Mouse (Mus musculus) limb, embryonic 12.5 days (tissue): ENCODE data around the gene Cpne6. TPM values are rescaled to one million over a fixed set of nuclear protein-coding genes. Genes with fewer than 3 reads are reported as not detected.

Experiments used
- polyA plus RNA-seq: library from polyadenylated mRNA; unstranded; fragments of >200 nt; fragmentation: Nextera tagmentation; extraction: Ambion mirVana; gene quantifications from 2 replicates; pipeline ENCODE4 v1.2.1, GENCODE M21; 2016

Cpne6 gene
- polyA plus RNA-seq, 1 experiment from 2014 or later, result 0.35 TPM

Other genes with a start within 250 kb of the Cpne6 start
- gene Dhrs4, start 31.7 kb upstream of the Cpne6 start, polyA plus RNA-seq, result 83.2 and 86.9 TPM in 2 replicates
- 3.7 and 5.1 TPM in 2 replicates for gene Carmil3, start 19.8 kb upstream of the Cpne6 start, polyA plus RNA-seq
- not detected in 2 replicates for gene Nrl, start 14.5 kb downstream of the Cpne6 start, polyA plus RNA-seq
- 33.2 and 35.4 TPM in 2 replicates for gene Pck2, start 29.8 kb downstream of the Cpne6 start, polyA plus RNA-seq
- gene Dcaf11, start 49.6 kb downstream of the Cpne6 start, polyA plus RNA-seq, result 65.5 and 69.7 TPM in 2 replicates
- gene A730061H03Rik, start 50.0 kb downstream of the Cpne6 start, polyA plus RNA-seq, result 1.1 TPM in 1 of 2 replicates, not detected in the other
- 16.0 and 16.1 TPM in 2 replicates for gene Fitm1, start 65.2 kb downstream of the Cpne6 start, polyA plus RNA-seq
- gene Psme1, start 67.7 kb downstream of the Cpne6 start, polyA plus RNA-seq, result 142 and 151 TPM in 2 replicates
- gene Emc9, start 74.9 kb downstream of the Cpne6 start, polyA plus RNA-seq, result 3.7 and 4.0 TPM in 2 replicates
- gene Psme2, start 80.7 kb downstream of the Cpne6 start, polyA plus RNA-seq, result 210 and 260 TPM in 2 replicates
- gene Rnf31, start 81.3 kb downstream of the Cpne6 start, polyA plus RNA-seq, result 19.9 and 22.4 TPM in 2 replicates
- 9.2 and 9.6 TPM in 2 replicates for gene Irf9, start 93.1 kb downstream of the Cpne6 start, polyA plus RNA-seq
- 10.0 and 12.2 TPM in 2 replicates for gene Rec8, start 107.6 kb downstream of the Cpne6 start, polyA plus RNA-seq
- gene Ipo4, start 125.5 kb downstream of the Cpne6 start, polyA plus RNA-seq, result 78.9 and 100 TPM in 2 replicates
- gene Gm49378, start 127.5 kb downstream of the Cpne6 start, polyA plus RNA-seq, result 2.7 and 3.1 TPM in 2 replicates
- 96.1 and 96.7 TPM in 2 replicates for gene Tm9sf1, start 133.4 kb downstream of the Cpne6 start, polyA plus RNA-seq
- 0.70 and 1.0 TPM in 2 replicates for gene Tssk4, start 139.7 kb downstream of the Cpne6 start, polyA plus RNA-seq
- 63.0 and 68.8 TPM in 2 replicates for gene Mdp1, start 150.1 kb downstream of the Cpne6 start, polyA plus RNA-seq
- 67.6 and 74.2 TPM in 2 replicates for gene Gmpr2, start 161.5 kb downstream of the Cpne6 start, polyA plus RNA-seq
- 594 and 653 TPM in 2 replicates for gene Nedd8, start 161.7 kb downstream of the Cpne6 start, polyA plus RNA-seq
- 57.1 and 58.3 TPM in 2 replicates for gene Tinf2, start 171.4 kb downstream of the Cpne6 start, polyA plus RNA-seq
- 2.0 and 2.7 TPM in 2 replicates for gene Tgm1, start 203.5 kb downstream of the Cpne6 start, polyA plus RNA-seq
- gene Rabggta, start 211.8 kb downstream of the Cpne6 start, polyA plus RNA-seq, result 27.3 and 29.0 TPM in 2 replicates
- 72.5 and 82.6 TPM in 2 replicates for gene Dhrs1, start 235.2 kb downstream of the Cpne6 start, polyA plus RNA-seq
- 52.0 and 53.0 TPM in 2 replicates for gene Nop9, start 235.2 kb downstream of the Cpne6 start, polyA plus RNA-seq
- gene Cideb, start 248.0 kb downstream of the Cpne6 start, polyA plus RNA-seq, result 0.60 TPM in 1 of 2 replicates, not detected in the other